Mouse (Mus musculus) MEL (cell line): ENCODE measurements around the gene Gatad2b. TPM values are rescaled to one million over a fixed set of nuclear protein-coding genes. Genes with fewer than 3 reads are reported as not detected.

ENCODE experiments used
- DNase-seq: peaks from one replicate; pipeline ENCODE4 v3.0.0; 2011; ENCODE audit warnings: low read depth, low spot score
- H3K27ac ChIP-seq: 2 replicates; pipeline ENCODE4 v1.5.1; 2012; ENCODE audit warnings: low read depth, mild to moderate bottlenecking, control low read depth, low read length, moderate library complexity; ENCODE audit not compliant: control insufficient read depth
- H3K27me3 ChIP-seq, 2 experiments: fragments of 150-350 bp in 1 of 2; sonication (generic) in 1 of 2; 2 replicates each; pipeline ENCODE4 v1.6.1; 2012; ENCODE audit warnings: low read length in 2 of 2, mild to moderate bottlenecking in 2 of 2, improper control_type of control experiment in 1 of 2, moderate library complexity in 1 of 2; ENCODE audit not compliant: insufficient read depth in 2 of 2, control insufficient read depth in 1 of 2
- H3K36me3 ChIP-seq, 2 experiments: 2 replicates each; pipeline ENCODE4 v1.6.1; 2012 to 2014; ENCODE audit warnings: low read length in 2 of 2, improper control_type of control experiment in 1 of 2, inconsistent platforms in 1 of 2, mild to moderate bottlenecking in 1 of 2; ENCODE audit not compliant: insufficient read depth in 2 of 2, control insufficient read depth in 1 of 2
- H3K4me1 ChIP-seq, 2 experiments: fragments of 150-350 bp in 1 of 2; sonication (generic) in 1 of 2; 2 replicates each; pipeline ENCODE4 v1.6.1; 2012; ENCODE audit warnings: low read length in 2 of 2, improper control_type of control experiment in 1 of 2, mild to moderate bottlenecking in 1 of 2; ENCODE audit not compliant: insufficient read depth in 2 of 2, control insufficient read depth in 1 of 2
- H3K4me3 ChIP-seq, 2 experiments: fragments of 150-350 bp in 1 of 2; sonication (generic) in 1 of 2; 2 replicates each; pipeline ENCODE4 v1.5.1; 2012; ENCODE audit warnings: low read depth in 2 of 2, low read length in 2 of 2, mild to moderate bottlenecking in 2 of 2, moderate library complexity in 2 of 2, control low read depth in 1 of 2, improper control_type of control experiment in 1 of 2; ENCODE audit not compliant: control insufficient read depth in 1 of 2, insufficient read depth in 1 of 2
- H3K79me2 ChIP-seq: 2 replicates; pipeline ENCODE4 v1.6.1; 2012; ENCODE audit warnings: mild to moderate bottlenecking, low read length, moderate library complexity; ENCODE audit not compliant: control insufficient read depth, poor library complexity, insufficient read depth
- H3K9ac ChIP-seq: 2 replicates; pipeline ENCODE4 v1.6.1; 2012; ENCODE audit warnings: low read depth, mild to moderate bottlenecking, control low read depth, low read length, moderate library complexity; ENCODE audit not compliant: control insufficient read depth, poor library complexity, severe bottlenecking
- H3K9me3 ChIP-seq: fragments of 150-350 bp; sonication (generic); replicated peaks from 2 replicates; pipeline ENCODE4 v1.6.1; 2012; ENCODE audit warnings: mild to moderate bottlenecking, low read length, improper control_type of control experiment, moderate library complexity; ENCODE audit not compliant: insufficient read depth
- BHLHE40 ChIP-seq: IDR thresholded peaks from 2 replicates; pipeline ENCODE4 v1.6.1; 2012; ENCODE audit warnings: low read depth, mild to moderate bottlenecking, inconsistent platforms, low read length, improper control_type of control experiment, borderline replicate concordance
- CHD1 ChIP-seq: IDR thresholded peaks from 2 replicates; pipeline ENCODE4 v1.6.1; 2012; ENCODE audit warnings: low read depth, mild to moderate bottlenecking, inconsistent platforms, low read length, improper control_type of control experiment
- CHD2 ChIP-seq: IDR thresholded peaks from 2 replicates; pipeline ENCODE4 v1.6.1; 2011; ENCODE audit warnings: low read length, improper control_type of control experiment
- CTCF ChIP-seq, 3 experiments: IDR thresholded peaks in 2 of 3; conservative IDR thresholded peaks in 1 of 3; 2 replicates each; pipeline ENCODE4 v1.5.1; 2011 to 2012; ENCODE audit warnings: low read length in 3 of 3, low read depth in 2 of 3, mild to moderate bottlenecking in 2 of 3, improper control_type of control experiment in 1 of 3, inconsistent platforms in 1 of 3, mixed read lengths in 1 of 3, moderate library complexity in 1 of 3; ENCODE audit not compliant: control insufficient read depth in 1 of 3, insufficient read depth in 1 of 3, poor library complexity in 1 of 3, severe bottlenecking in 1 of 3
- E2F4 ChIP-seq: IDR thresholded peaks from 2 replicates; pipeline ENCODE4 v1.6.1; 2011; ENCODE audit warnings: low read depth, low read length, improper control_type of control experiment, borderline replicate concordance
- ELF1 ChIP-seq: IDR thresholded peaks from 2 replicates; pipeline ENCODE4 v1.6.1; 2014; ENCODE audit warnings: low read depth, mild to moderate bottlenecking, inconsistent platforms, low read length, improper control_type of control experiment, moderate library complexity
- EP300 ChIP-seq, 2 experiments: IDR thresholded peaks; 2 replicates each; pipeline ENCODE4 v1.6.1; 2011; ENCODE audit warnings: improper control_type of control experiment in 2 of 2, low read length in 2 of 2, low read depth in 1 of 2, mild to moderate bottlenecking in 1 of 2
- GABPA ChIP-seq: IDR thresholded peaks from 2 replicates; pipeline ENCODE4 v1.6.1; 2012; ENCODE audit warnings: low read depth, mild to moderate bottlenecking, inconsistent platforms, low read length, improper control_type of control experiment, moderate library complexity
- GATA1 ChIP-seq: IDR thresholded peaks from 2 replicates; pipeline ENCODE4 v1.6.1; 2011; ENCODE audit warnings: low read depth, low read length, improper control_type of control experiment
- HCFC1 ChIP-seq: IDR thresholded peaks from 2 replicates; pipeline ENCODE4 v1.6.1; 2012; ENCODE audit warnings: low read depth, mild to moderate bottlenecking, inconsistent platforms, low read length, improper control_type of control experiment, moderate library complexity
- JUND ChIP-seq: IDR thresholded peaks from 2 replicates; pipeline ENCODE4 v1.6.1; 2011; ENCODE audit warnings: low read depth, mild to moderate bottlenecking, improper control_type of control experiment, low read length
- KAT2A ChIP-seq: conservative IDR thresholded peaks from 2 replicates; pipeline ENCODE4 v1.6.1; 2012; ENCODE audit warnings: low read depth, low read length, improper control_type of control experiment, inconsistent platforms
- MAX ChIP-seq: IDR thresholded peaks from 2 replicates; pipeline ENCODE4 v1.6.1; 2011; ENCODE audit warnings: low read length, improper control_type of control experiment
- MAZ ChIP-seq: IDR thresholded peaks from 2 replicates; pipeline ENCODE4 v1.6.1; 2012; ENCODE audit warnings: low read depth, mild to moderate bottlenecking, inconsistent platforms, low read length, improper control_type of control experiment
- MEF2A ChIP-seq: IDR thresholded peaks from 2 replicates; pipeline ENCODE4 v1.6.1; 2014; ENCODE audit warnings: low read depth, mild to moderate bottlenecking, inconsistent platforms, low read length, improper control_type of control experiment; ENCODE audit not compliant: poor library complexity, insufficient replicate concordance, severe bottlenecking; ENCODE audit errors: extremely low read depth
- MXI1 ChIP-seq: IDR thresholded peaks from 2 replicates; pipeline ENCODE4 v1.6.1; 2011; ENCODE audit warnings: mild to moderate bottlenecking, low read depth, low read length, improper control_type of control experiment
- MYB ChIP-seq: IDR thresholded peaks from 2 replicates; pipeline ENCODE4 v1.6.1; 2011; ENCODE audit warnings: mild to moderate bottlenecking, low read depth, low read length, improper control_type of control experiment
- MYC ChIP-seq: IDR thresholded peaks from 2 replicates; pipeline ENCODE4 v1.6.1; 2011; ENCODE audit warnings: low read depth, mild to moderate bottlenecking, low read length, improper control_type of control experiment, moderate library complexity
- NELFE ChIP-seq: IDR thresholded peaks from 2 replicates; pipeline ENCODE4 v1.6.1; 2011; ENCODE audit warnings: low read depth, low read length, improper control_type of control experiment
- NRF1 ChIP-seq: IDR thresholded peaks from 2 replicates; pipeline ENCODE4 v1.6.1; 2014; ENCODE audit warnings: low read depth, mild to moderate bottlenecking, inconsistent platforms, low read length, improper control_type of control experiment, moderate library complexity; ENCODE audit not compliant: poor library complexity, insufficient read depth, severe bottlenecking
- POLR2A ChIP-seq, 2 experiments: IDR thresholded peaks; 2 replicates each; pipeline ENCODE4 v1.6.1; 2011 to 2012; ENCODE audit warnings: low read length in 2 of 2, mild to moderate bottlenecking in 2 of 2, control low read depth in 1 of 2, improper control_type of control experiment in 1 of 2, low read depth in 1 of 2, moderate library complexity in 1 of 2; ENCODE audit not compliant: control insufficient read depth in 1 of 2, insufficient read depth in 1 of 2, poor library complexity in 1 of 2
- POLR2AphosphoS2 ChIP-seq: IDR thresholded peaks from 2 replicates; pipeline ENCODE4 v1.6.1; 2011; ENCODE audit warnings: low read length, improper control_type of control experiment
- POLR2AphosphoS5 ChIP-seq: IDR thresholded peaks from 2 replicates; pipeline ENCODE4 v1.6.1; 2012; ENCODE audit warnings: low read depth, borderline replicate concordance, mild to moderate bottlenecking, inconsistent platforms, low read length, moderate library complexity, mixed read lengths
- RAD21 ChIP-seq: IDR thresholded peaks from 2 replicates; pipeline ENCODE4 v1.6.1; 2011; ENCODE audit warnings: mild to moderate bottlenecking, low read depth, low read length, improper control_type of control experiment
- SIN3A ChIP-seq: IDR thresholded peaks from 2 replicates; pipeline ENCODE4 v1.6.1; 2012; ENCODE audit warnings: low read length, improper control_type of control experiment, inconsistent platforms
- SMC3 ChIP-seq: IDR thresholded peaks from 2 replicates; pipeline ENCODE4 v1.6.1; 2011; ENCODE audit warnings: low read depth, low read length, improper control_type of control experiment
- TBP ChIP-seq: IDR thresholded peaks from 2 replicates; pipeline ENCODE4 v1.8.0; 2011; ENCODE audit warnings: low read depth, low read length, improper control_type of control experiment
- TCF12 ChIP-seq: IDR thresholded peaks from 2 replicates; pipeline ENCODE4 v1.6.1; 2014; ENCODE audit warnings: low read depth, mild to moderate bottlenecking, inconsistent platforms, low read length, improper control_type of control experiment, moderate library complexity
- UBTF ChIP-seq: IDR thresholded peaks from 2 replicates; pipeline ENCODE4 v1.6.1; 2012; ENCODE audit warnings: low read depth, mild to moderate bottlenecking, inconsistent platforms, low read length, improper control_type of control experiment, moderate library complexity, borderline replicate concordance; ENCODE audit not compliant: insufficient read depth
- USF1 ChIP-seq: IDR thresholded peaks from 2 replicates; pipeline ENCODE4 v1.6.1; 2014; ENCODE audit warnings: low read depth, mild to moderate bottlenecking, inconsistent platforms, low read length, improper control_type of control experiment, moderate library complexity
- USF2 ChIP-seq, 2 experiments: IDR thresholded peaks; 2 replicates each; pipeline ENCODE4 v1.6.1; 2011 to 2012; ENCODE audit warnings: improper control_type of control experiment in 2 of 2, low read length in 2 of 2, borderline replicate concordance in 1 of 2, inconsistent platforms in 1 of 2, low read depth in 1 of 2, mild to moderate bottlenecking in 1 of 2; ENCODE audit not compliant: insufficient read depth in 1 of 2
- ZC3H11A ChIP-seq: IDR thresholded peaks from 2 replicates; pipeline ENCODE4 v1.6.1; 2012; ENCODE audit warnings: low read depth, mild to moderate bottlenecking, inconsistent platforms, low read length, improper control_type of control experiment
- ZKSCAN1 ChIP-seq: IDR thresholded peaks from 2 replicates; pipeline ENCODE4 v1.6.1; 2012; ENCODE audit warnings: low read depth, mild to moderate bottlenecking, inconsistent platforms, low read length, improper control_type of control experiment, moderate library complexity
- ZMIZ1 ChIP-seq: IDR thresholded peaks from 2 replicates; pipeline ENCODE4 v1.6.1; 2012; ENCODE audit warnings: low read depth, mild to moderate bottlenecking, inconsistent platforms, low read length, improper control_type of control experiment, moderate library complexity
- ZNF384 ChIP-seq: IDR thresholded peaks from 2 replicates; pipeline ENCODE4 v1.6.1; 2012; ENCODE audit warnings: low read depth, mild to moderate bottlenecking, inconsistent platforms, low read length, improper control_type of control experiment
- polyA plus RNA-seq, 2 experiments: library from polyadenylated mRNA; stranded (reverse) in 1 of 2; unstranded in 1 of 2; fragments of >175 nt in 1 of 2; fragments of >200 nt in 1 of 2; gene quantifications; 2 replicates each; pipeline versions ENCODE4 v1.2.1 to v1.2.4; 2012; ENCODE audit warnings: low replicate concordance in 2 of 2, low read depth in 1 of 2; ENCODE audit not compliant: insufficient read length in 2 of 2, insufficient read depth in 1 of 2, missing spikeins in 1 of 2
- total RNA-seq: library from RNA; depleted of rRNA; stranded (reverse); fragments of 300-350 nt; gene quantifications from 2 replicates; pipeline ENCODE4 v1.2.3, GENCODE M21; 2012

Gatad2b gene
- total and polyA plus RNA-seq, 3 experiments: 9.1 to 37.6 TPM; not detected in 1

DNA sequence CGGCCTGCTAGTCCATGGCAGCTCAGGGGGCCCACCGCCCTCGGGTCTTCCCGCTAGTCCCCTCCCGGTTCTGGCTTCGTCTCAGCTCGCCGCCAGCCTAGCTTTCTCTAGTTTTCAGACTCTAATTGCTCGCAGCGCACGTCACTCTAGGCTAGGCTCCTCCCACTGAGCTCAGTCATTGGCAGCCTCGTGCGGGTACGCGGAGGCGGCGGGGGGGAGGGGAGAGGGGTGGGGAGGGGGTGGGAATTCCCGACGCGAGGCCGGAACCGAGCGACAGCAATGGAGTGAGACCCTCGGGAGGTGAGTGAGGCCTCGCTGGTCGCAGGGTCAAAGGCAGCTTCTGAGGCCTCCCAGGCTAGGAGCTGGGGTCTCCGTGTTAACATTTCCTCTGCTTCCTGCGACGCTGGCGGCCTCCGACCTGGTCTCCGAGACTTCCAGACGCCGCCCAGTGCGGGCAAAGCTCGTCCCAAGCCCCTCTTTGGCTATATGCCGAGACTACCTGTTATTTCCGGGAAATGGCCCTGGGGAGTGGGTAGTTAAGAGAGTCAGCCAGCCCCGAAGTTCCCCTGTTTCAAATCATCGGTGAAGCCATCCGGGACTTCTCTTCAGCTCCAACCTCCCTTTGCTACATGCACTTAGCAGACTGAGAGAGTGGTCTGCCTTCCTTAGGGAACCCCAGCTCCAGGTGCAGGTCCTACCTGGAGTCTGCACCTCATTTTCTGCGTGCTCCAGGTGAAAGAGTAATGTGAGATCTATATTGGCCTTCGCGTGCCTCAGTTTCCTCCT lies 44.8 kb upstream of the Gatad2b start, which contains the start of gene Slc39a1:
TSS of gene Slc39a1 (plus strand) at position 213 of the 786 bp plus-strand sequence.
- Histone ChIP-seq H3K27me3 (no peaks in the 10 kb centered on the region), H3K4me3 (peak within 1 kb of the TSS; percentile 72 to 98), H3K9ac (peak within 1 kb of the TSS; percentile 78), H3K4me1 (peaks cover 7 to 10% of the 10 kb centered on the region in 2 experiments; a peak in 2 of 4 replicates), H3K36me3 (peaks cover 0 to 7% of the 10 kb centered on the region in 2 experiments; a peak in 2 of 4 replicates), H3K79me2 (peaks cover 7% of the 10 kb centered on the region), H3K27ac (peak within 1 kb of the TSS; percentile 47), H3K9me3 (no peaks in the 10 kb centered on the region)
- peak; percentile 98 for DNase-seq
- TF ChIP-seq USF2 (IDR thresholded peaks at IDR 0.05; ENCODE audit: borderline replicate concordance in 1 of 2, insufficient read depth in 1 of 2, low read depth in 1 of 2, low read length in 2 of 2): no peak
- peak; percentile 86 to 90; a peak in 3 of 4 replicates for TF ChIP-seq POLR2A (IDR thresholded peaks at IDR 0.05; ENCODE audit: control insufficient read depth in 1 of 2, insufficient read depth in 1 of 2, low read depth in 1 of 2, low read length in 2 of 2, poor library complexity in 1 of 2)
- TF ChIP-seq GATA1: no peak
- TF ChIP-seq GABPA: no peak
- TF ChIP-seq UBTF: 0 out of 2 replicates have a peak, but pooled peaks have one; percentile 40
- TF ChIP-seq USF1: peak; percentile 7; the same call in 1 of the 2 replicates
- peak; percentile 45; the same call in 1 of the 2 replicates for TF ChIP-seq TCF12
- no peak for TF ChIP-seq SMC3
- 0 out of 2 replicates have a peak, but pooled peaks have one; percentile 7 for TF ChIP-seq MYB
- TF ChIP-seq CHD1: peak; percentile 63; the same call in 1 of the 2 replicates
- TF ChIP-seq MEF2A: no peak
- no peak for TF ChIP-seq ZKSCAN1
- no peak for TF ChIP-seq CTCF (IDR thresholded peaks at IDR 0.05 in 2 of 3, conservative IDR thresholded peaks at IDR 0.05 in 1 of 3; ENCODE audit: control insufficient read depth in 1 of 3, insufficient read depth in 1 of 3, low read depth in 2 of 3, low read length in 3 of 3, poor library complexity in 1 of 3, severe bottlenecking in 1 of 3)
- TF ChIP-seq SIN3A: peak; percentile 78
- TF ChIP-seq MAX: peak; percentile 22; the same call in 1 of the 2 replicates
- TF ChIP-seq JUND: no peak
- peak; percentile 68; the same call in 1 of the 2 replicates for TF ChIP-seq CHD2
- no peak; the same call in 1 of the 2 replicates for TF ChIP-seq ELF1
- no peak for TF ChIP-seq ZNF384
- TF ChIP-seq MXI1: no peak; the same call in 1 of the 2 replicates
- TF ChIP-seq ZMIZ1: peak; percentile 97
- TF ChIP-seq MYC: no peak
- TF ChIP-seq ZC3H11A: no peak
- TF ChIP-seq NRF1: no peak
- no peak for TF ChIP-seq EP300 (IDR thresholded peaks at IDR 0.05; ENCODE audit: low read depth in 1 of 2, low read length in 2 of 2)
- TF ChIP-seq RAD21: no peak
- no peak; the same call in 1 of the 2 replicates for TF ChIP-seq BHLHE40
- TF ChIP-seq KAT2A: no peak
- peak; percentile 92 for TF ChIP-seq NELFE
- TF ChIP-seq HCFC1: peak; percentile 71
- TF ChIP-seq POLR2AphosphoS5: no peak
- peak; percentile 88 for TF ChIP-seq MAZ
- TF ChIP-seq POLR2AphosphoS2: peak; percentile 79; the same call in 1 of the 2 replicates
- no peak for TF ChIP-seq E2F4
- peak; percentile 59; the same call in 1 of the 2 replicates for TF ChIP-seq TBP
